Mouse (Mus musculus) granulocyte monocyte progenitor cell, adult 5-6 weeks (primary cell): ENCODE results near the gene Gm5938. TPM values are rescaled to one million over a fixed set of nuclear protein-coding genes. Genes with fewer than 3 reads are reported as not detected.

Experiments used
- ATAC-seq: replicated peaks from 2 replicates; pipeline ENCODE4 v1.8.0; 2016; ENCODE audit warnings: mild to moderate bottlenecking, moderate TSS enrichment, inconsistent platforms; ENCODE audit not compliant: poor library complexity, severe bottlenecking
- total RNA-seq, 2 experiments: library from RNA; stranded (forward) in 1 of 2; stranded (reverse) in 1 of 2; fragments of 200-712, 200-1000 nt in 1 of 2; fragments of >200 nt in 1 of 2; fragmentation: Nextera tagmentation in 1 of 2; gene quantifications; 2 replicates each; pipeline ENCODE4 v1.2.3; 2014 to 2017

Gm5938 gene
- total RNA-seq (2014; fragmentation: Nextera tagmentation) (not detected in 2 replicates), total RNA-seq (2017) (not detected in 2 replicates)

DNA sequence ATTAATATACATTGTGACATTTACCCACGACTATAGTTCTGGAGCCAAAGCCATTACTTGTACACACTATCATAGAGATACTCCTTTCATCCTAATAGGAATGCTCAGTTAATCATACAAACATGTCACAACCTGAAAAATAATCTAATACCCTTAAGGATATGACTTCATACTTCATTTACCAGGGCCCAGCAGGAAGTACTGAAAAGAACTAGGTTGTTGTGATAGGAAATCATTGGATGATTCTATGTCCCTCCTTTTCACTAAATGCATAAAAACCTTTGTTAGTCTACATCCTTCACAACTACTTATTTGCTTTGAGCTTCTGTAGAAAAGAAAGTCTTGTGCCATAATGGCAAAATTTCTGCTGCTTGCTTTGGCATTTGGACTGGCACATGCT is at the start of gene Gm5938:
Gm5938 (plus strand) TSS at position 301 of the 400 bp plus-strand sequence.
- ATAC-seq: no peak

DNA sequence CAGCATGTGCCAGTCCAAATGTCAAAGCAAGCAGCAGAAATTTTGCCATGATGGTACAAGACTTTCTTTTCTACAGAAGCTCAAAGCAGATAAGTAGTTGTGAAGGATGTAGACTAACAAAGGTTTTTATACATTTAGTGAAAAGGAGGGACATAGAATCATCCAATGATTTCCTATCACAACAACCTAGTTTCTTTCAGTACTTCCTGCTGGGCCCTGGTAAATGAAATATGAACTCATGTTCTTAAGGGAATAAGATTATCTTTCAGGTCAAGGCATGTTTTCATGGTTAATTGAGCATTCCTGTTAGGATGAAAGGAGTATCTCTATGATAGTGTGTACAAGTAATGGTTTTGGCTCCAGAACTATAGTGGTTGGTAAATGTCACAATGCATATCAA is 34.0 kb upstream of the Gm5938 start, which contains the start of gene Obp1a:
Obp1a (minus strand) TSS at position 101 of the 400 bp plus-strand sequence.
- no peak for ATAC-seq

Other genes with a start within 250 kb of the Gm5938 start
- gene 5430402E10Rik, start 200.4 kb upstream of the Gm5938 start, total RNA-seq (2014; fragmentation: Nextera tagmentation): not detected in 2 replicates
- not detected in 2 replicates for gene 5430402E10Rik, start 200.4 kb upstream of the Gm5938 start, total RNA-seq (2017)
- not detected in 2 replicates for gene Obp1a, start 34.1 kb upstream of the Gm5938 start, total RNA-seq (2014; fragmentation: Nextera tagmentation)
- not detected in 2 replicates for gene Obp1a, start 34.1 kb upstream of the Gm5938 start, total RNA-seq (2017)
- gene Obp1b, start 61.3 kb downstream of the Gm5938 start, total RNA-seq (2014; fragmentation: Nextera tagmentation): not detected in 2 replicates
- gene Obp1b, start 61.3 kb downstream of the Gm5938 start, total RNA-seq (2017): not detected in 2 replicates
- not detected in 2 replicates for gene Gm14743, start 120.5 kb downstream of the Gm5938 start, total RNA-seq (2014; fragmentation: Nextera tagmentation)
- not detected in 2 replicates for gene Gm14743, start 120.5 kb downstream of the Gm5938 start, total RNA-seq (2017)
- gene 4930480E11Rik, start 244.2 kb downstream of the Gm5938 start, total RNA-seq (2014; fragmentation: Nextera tagmentation): not detected in 2 replicates
- gene 4930480E11Rik, start 244.2 kb downstream of the Gm5938 start, total RNA-seq (2017): not detected in 2 replicates